Mouse (Mus musculus) neutrophil, adult 5-6 weeks (primary cell): ENCODE measurements at regions not wholly inside any gene's neighbourhood (a gene's known extent, or its start where the extent isn't known, plus 50 kb on each side); places are given as distances from the start of the nearest gene placed in this dataset.

ENCODE experiments used
- ATAC-seq: fragments of 151-379, 151-347 bp; 2 replicates; pipeline ENCODE4 v1.8.0; 2017; ENCODE audit warnings: mild to moderate bottlenecking, moderate TSS enrichment; ENCODE audit not compliant: insufficient number of reproducible peaks, poor library complexity, low FRiP score, severe bottlenecking; ENCODE audit errors: extremely low read depth

GRCm38 (mm10) chr1:137044076-137044475 is 83.8 kb upstream of the Nr5a2 start:
- ATAC-seq = no peak

DNA sequence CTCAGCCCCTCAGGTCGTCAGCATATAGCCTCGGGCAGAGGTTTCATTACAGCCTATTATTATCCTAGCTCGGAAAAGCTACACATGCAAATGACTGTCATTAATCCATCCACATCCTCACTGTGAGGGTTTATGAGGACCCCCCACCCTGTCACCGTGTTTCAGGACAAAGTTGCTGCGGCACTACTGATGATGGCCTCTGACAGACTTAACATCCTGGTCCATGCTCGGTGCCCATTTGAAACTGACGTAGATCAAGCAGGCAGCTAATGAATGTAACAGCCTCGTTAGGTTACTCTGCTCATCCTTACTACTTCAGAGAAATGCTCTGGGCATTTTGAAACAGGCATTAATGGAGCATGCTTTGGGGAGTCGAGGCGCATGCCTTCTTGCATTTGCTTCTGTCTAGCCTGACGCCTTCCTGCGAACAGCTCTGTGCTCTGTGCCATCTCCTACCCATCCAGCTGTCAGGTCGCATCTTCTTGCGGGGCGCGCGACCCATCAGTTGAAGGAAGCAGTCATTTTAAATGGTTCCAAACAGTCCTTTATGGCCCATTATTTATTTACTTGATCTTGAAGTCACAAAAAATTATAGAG is 82.3 kb upstream of the Nr5a2 start:
- no peak for ATAC-seq

GRCm38 (mm10) chr1:137040898-137041297 is 80.7 kb upstream of the Nr5a2 start:
- ATAC-seq = no peak

GRCm38 (mm10) chr1:137034586-137034985 is 74.3 kb upstream of the Nr5a2 start:
- no peak for ATAC-seq

- no peak for ATAC-seq
Observed at GRCm38 (mm10) chr1:137033679-137034078, 73.4 kb upstream of the Nr5a2 start.

DNA sequence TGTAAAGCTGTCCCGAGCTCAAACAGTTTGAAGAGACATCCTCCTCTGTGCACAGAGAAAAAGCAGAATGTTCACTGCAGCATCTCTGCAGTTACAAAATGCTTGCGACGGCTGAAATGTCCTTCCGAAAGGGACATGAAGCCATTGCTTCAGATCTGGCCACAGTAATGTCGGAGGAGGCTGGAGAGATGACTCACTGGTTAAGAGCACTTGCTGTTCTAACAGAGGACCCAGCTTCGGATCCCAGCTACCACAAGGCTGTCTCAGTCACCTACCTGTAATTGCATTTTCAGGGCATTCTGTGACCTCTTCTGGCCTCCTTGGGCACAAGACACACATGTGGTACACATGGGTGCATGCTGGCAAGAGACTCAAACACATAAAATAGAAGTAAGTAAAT is 63.5 kb upstream of the Nr5a2 start:
- ATAC-seq = no peak

DNA sequence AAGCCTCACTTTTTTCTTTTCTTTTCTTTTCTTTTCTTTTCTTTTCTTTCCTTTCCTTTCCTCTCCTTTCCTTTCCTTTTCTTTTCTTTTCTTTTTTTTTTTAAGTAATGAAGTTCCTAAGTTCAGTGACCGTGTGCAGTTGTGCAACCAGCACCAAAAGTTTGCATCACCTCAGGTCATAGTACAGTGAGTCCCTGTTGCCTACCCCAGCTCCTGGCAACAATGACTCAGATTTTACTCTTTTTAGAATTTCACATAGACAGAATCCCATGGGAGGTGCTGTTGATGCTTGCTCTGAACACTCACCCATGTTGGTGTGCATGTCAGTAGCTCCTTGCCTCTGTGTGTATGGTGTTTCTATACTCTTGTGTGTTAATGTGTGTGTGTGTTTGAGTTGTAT is 60.3 kb upstream of the Nr5a2 start:
- no peak for ATAC-seq

- ATAC-seq = no peak
Observed at GRCm38 (mm10) chr1:137017642-137018041, 57.4 kb upstream of the Nr5a2 start.

DNA sequence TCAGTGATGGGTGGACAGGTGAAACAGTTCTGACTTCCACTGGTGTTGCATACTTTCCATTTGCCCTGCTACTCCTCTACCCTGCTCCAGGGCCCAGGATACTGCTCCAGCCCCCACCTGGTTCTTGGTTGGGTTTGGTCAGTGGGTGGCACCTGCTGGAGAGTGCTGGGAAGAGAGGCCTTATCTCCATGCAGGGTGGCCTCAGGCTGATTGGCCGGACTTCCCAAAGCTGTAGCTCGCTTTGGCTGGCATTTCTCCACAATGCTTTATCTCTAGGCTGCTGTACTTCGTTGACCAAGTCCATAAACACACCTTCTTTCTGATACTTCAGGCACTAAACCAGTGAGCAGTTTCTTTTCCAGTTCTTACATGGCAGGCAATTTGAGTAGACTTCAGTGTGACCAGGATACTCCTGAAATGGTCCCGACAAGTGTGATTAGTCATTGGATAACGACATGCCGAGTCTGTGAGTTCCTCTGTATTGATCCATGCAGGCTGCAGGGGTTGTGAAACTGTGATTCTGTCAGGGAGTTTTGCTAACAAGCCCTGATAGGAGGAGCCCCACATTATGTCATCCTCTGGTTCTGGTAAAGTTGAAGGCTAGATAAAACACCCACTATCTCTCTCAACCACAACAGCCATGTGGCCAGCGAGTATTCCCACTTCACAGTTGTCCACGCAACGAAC is 50.1 kb upstream of the Nr5a2 start:
- ATAC-seq = no peak
